23 mouse cellular contexts compared by ENCODE assay signal in genomic region chr10:110890656-110891272, GRCm38 (mm10). TPM values are rescaled to one million over a fixed set of nuclear protein-coding genes. Genes with fewer than 3 reads are reported as not detected.
A peak's percentile ranks its signal among the peaks of the same experiment; 100 is the strongest.
DNase-seq lines count a peak whose midpoint lies in the region; ATAC-seq and TF ChIP-seq lines count a peak whose summit lies in the region.
"Had no signal": no experiment of that assay in that cellular context is flagged by ENCODE, and none has a peak within 500 bp of the region (broad histone marks: within the 10 kb centered on the region; RNA-seq: fewer than 3 reads in every experiment).

No protein-coding gene starts in this region.

- no peak overlapping the region for H3K27ac ChIP-seq in liver, postnatal 0 days (ENCODE audit: low read depth)
- H3K27ac ChIP-seq: embryonic facial prominence, embryonic 10.5 days; forebrain, embryonic 15.5 days; gastrocnemius, adult 2 months; heart, adult 2 months; hindbrain, embryonic 13.5 days; kidney, embryonic 15.5 days; limb, embryonic 10.5 days; liver, embryonic 13.5 days; macrophage; stomach, postnatal 0 days had no signal

- H3K9me3 ChIP-seq in liver, postnatal 0 days (ENCODE audit: low read length) = no peaks in the 10 kb centered on the region
- H3K9me3 ChIP-seq: embryonic facial prominence, embryonic 10.5 days; forebrain, embryonic 15.5 days; hindbrain, embryonic 13.5 days; kidney, embryonic 15.5 days; limb, embryonic 10.5 days; liver, embryonic 13.5 days had no signal

- no peak for TF ChIP-seq CTCF in liver, postnatal 0 days (IDR thresholded peaks at IDR 0.05; ENCODE audit: low read depth)

- H3K27me3 ChIP-seq in liver, postnatal 0 days (ENCODE audit: insufficient read depth, low read length) = no peaks in the 10 kb centered on the region
- H3K27me3 ChIP-seq: forebrain, embryonic 15.5 days; hindbrain, embryonic 13.5 days; kidney, embryonic 15.5 days; liver, embryonic 13.5 days had no signal

- H3K4me3 ChIP-seq in liver, postnatal 0 days (ENCODE audit: low read depth, low read length) = no peak overlapping the region
- H3K4me3 ChIP-seq: embryonic facial prominence, embryonic 10.5 days; forebrain, embryonic 15.5 days; gastrocnemius, adult 2 months; heart, adult 2 months; hindbrain, embryonic 13.5 days; kidney, embryonic 15.5 days; limb, embryonic 10.5 days; liver, embryonic 13.5 days had no signal

- no peak; the same call in 1 of the 2 replicates for TF ChIP-seq EP300 in liver, postnatal 0 days (IDR thresholded peaks at IDR 0.05; ENCODE audit: low read depth)

- no peak overlapping the region for H3K9ac ChIP-seq in liver, postnatal 0 days (replicated peaks)
- H3K9ac ChIP-seq: forebrain, embryonic 15.5 days; hindbrain, embryonic 13.5 days; kidney, embryonic 15.5 days; liver, embryonic 13.5 days had no signal

- no peaks in the 10 kb centered on the region; the same call in 1 of the 2 replicates for H3K4me1 ChIP-seq in liver, postnatal 0 days (ENCODE audit: insufficient read depth)
- H3K4me1 ChIP-seq: embryonic facial prominence, embryonic 10.5 days; forebrain, embryonic 15.5 days; hindbrain, embryonic 13.5 days; kidney, embryonic 15.5 days; limb, embryonic 10.5 days; liver, embryonic 13.5 days had no signal

- H3K36me3 ChIP-seq in liver, postnatal 0 days (replicated peaks; ENCODE audit: insufficient read depth, low read length) = no peaks in the 10 kb centered on the region
- H3K36me3 ChIP-seq: embryonic facial prominence, embryonic 10.5 days; forebrain, embryonic 15.5 days; hindbrain, embryonic 13.5 days; kidney, embryonic 15.5 days; limb, embryonic 10.5 days; liver, embryonic 13.5 days had no signal

- ATAC-seq in liver, postnatal 0 days = peak; percentile 31
- ATAC-seq in monocyte, adult 5-6 weeks (replicated peaks; ENCODE audit: insufficient number of reproducible peaks, low FRiP score, low TSS enrichment, poor library complexity, severe bottlenecking) = peak; percentile 49
- ATAC-seq: forebrain, embryonic 15.5 days; intestine, embryonic 16.5 days had no signal

- no peak overlapping the region for H3K4me2 ChIP-seq in liver, postnatal 0 days (ENCODE audit: low read depth, low read length)
- H3K4me2 ChIP-seq: forebrain, embryonic 15.5 days; hindbrain, embryonic 13.5 days; kidney, embryonic 15.5 days; liver, embryonic 13.5 days had no signal

- 36% methylated on average over 7 of the region's 7 CpGs for WGBS in liver, postnatal 0 days (ENCODE audit: insufficient replicate concordance)

- no peak for DNase-seq in liver, postnatal 0 days
- no peak for DNase-seq in liver
- DNase-seq in A20 (ENCODE audit: low read depth, low spot score) = peak; percentile 51
- DNase-seq in fat pad, adult 2 months (ENCODE audit: extremely low read depth, low read depth, low spot score) = peak; percentile 37
- DNase-seq in cerebellum, postnatal 25 days = no peak
- DNase-seq in frontal cortex, postnatal 36 days (ENCODE audit: low spot score in 2 of 2) = no peak
- DNase-seq in right cerebral cortex, postnatal 36 days (ENCODE audit: low spot score in 2 of 2) = no peak
- DNase-seq: adrenal gland, adult 8-10 months; cerebellum, postnatal 36 days; gastrocnemius, adult 2 months; heart, adult 2 months; liver, embryonic 13.5 days; midbrain, embryonic 14.5 days; thymus, postnatal 25 days had no signal

RNA-seq across cellular contexts. Expression of gene Csrp2, which starts 28.8 kb away (rescaled TPM):
- polyA plus RNA-seq in liver, postnatal 0 days (2015; fragmentation: Nextera tagmentation; extraction: Ambion mirVana) = 19.2 and 21.2 TPM in 2 replicates
- total RNA-seq in monocyte, adult 5-6 weeks (2017) = 22.0 to 38.3 TPM (median 35.8 TPM) in 3 replicates

Comparison
In these comparisons a context has a peak if more than half of its experiments do, and no peak if none do; other contexts are left out.
1. DNase-seq: peak in A20 (single experiment) and fat pad, adult 2 months (single experiment); none in liver, postnatal 0 days (single experiment), liver (single experiment), cerebellum, postnatal 25 days (0 of 2), frontal cortex, postnatal 36 days (0 of 2) and right cerebral cortex, postnatal 36 days (0 of 2).